Mouse (Mus musculus) embryo, embryonic 10.5 days (tissue): ENCODE results near the gene Pan2.
"Not testable (repeated sequence)": the region's sequence is repeated elsewhere in the genome, so short reads cannot be mapped to it uniquely, and the experiment has no call there.

Experiments used
- DNase-seq: peaks from one replicate; pipeline ENCODE4 v3.0.0-alpha.2; 2015; ENCODE audit warnings: low spot score

Pan2 gene

GRCm38 (mm10) chr10:128283604-128284579, 19.2 kb upstream of the Pan2 start:
- DNase-seq, result peak; percentile 88

DNA sequence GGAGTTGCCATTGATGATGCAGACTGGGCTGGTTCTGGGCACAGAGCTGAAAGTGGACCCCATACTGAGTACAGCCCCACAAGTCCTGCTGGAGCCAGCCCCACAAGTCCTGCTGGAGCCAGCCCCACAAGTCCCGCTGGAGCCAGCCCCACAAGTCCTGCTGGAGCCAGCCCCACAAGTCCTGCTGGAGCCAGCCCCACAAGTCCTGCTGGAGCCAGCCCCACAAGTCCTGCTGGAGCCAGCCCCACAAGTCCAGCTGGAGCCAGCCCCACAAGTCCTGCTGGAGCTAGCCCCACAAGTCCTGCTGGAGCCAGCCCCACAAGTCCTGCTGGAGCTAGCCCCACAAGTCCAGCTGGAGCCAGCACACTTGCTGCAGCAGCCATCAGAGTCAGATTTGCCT, 12.5 kb upstream of the Pan2 start:
- not testable (repeated sequence) for DNase-seq

DNA sequence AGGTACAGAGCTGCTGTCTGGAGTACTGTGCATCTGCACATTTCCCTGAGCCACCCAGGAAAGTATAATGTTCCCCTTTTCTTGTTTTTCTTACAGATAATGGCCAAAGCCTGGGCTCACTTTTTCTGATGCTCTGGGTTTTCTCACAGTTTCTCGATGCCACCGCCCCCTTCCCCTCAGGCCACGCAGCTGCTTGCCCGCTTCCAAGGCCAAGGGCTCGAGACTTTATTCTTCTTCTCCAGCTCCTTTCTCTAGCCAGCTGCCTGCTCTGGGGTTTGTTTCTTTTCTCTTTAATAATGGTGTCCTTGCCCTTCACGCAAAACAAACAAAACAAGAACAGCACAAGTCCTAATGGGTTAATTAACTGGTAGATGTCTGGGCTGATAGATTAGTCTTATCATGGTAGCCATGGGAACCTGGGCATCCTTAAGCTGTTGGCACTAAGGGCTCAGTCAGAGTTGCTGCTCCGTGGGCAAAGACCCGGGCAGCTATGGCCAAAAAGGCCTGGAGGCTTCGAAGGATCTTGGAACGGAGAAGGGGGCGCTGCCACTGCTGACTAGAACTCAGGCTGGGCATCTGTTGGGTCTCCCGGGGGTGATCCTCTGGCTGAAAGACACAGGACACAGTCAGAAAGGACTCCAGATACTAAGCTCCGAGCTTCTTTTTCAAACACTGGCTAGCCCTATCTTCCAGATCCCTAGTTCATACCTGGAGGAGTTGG, 6.6 kb upstream of the Pan2 start:
- no peak for DNase-seq

- no peak for DNase-seq
Measured at GRCm38 (mm10) chr10:128297221-128297620, 5.9 kb upstream of the Pan2 start.

- DNase-seq, result no peak
Measured at GRCm38 (mm10) chr10:128297622-128298021, 5.5 kb upstream of the Pan2 start.

- DNase-seq, result no peak
Measured at GRCm38 (mm10) chr10:128298243-128298642, 4.9 kb upstream of the Pan2 start.

DNA sequence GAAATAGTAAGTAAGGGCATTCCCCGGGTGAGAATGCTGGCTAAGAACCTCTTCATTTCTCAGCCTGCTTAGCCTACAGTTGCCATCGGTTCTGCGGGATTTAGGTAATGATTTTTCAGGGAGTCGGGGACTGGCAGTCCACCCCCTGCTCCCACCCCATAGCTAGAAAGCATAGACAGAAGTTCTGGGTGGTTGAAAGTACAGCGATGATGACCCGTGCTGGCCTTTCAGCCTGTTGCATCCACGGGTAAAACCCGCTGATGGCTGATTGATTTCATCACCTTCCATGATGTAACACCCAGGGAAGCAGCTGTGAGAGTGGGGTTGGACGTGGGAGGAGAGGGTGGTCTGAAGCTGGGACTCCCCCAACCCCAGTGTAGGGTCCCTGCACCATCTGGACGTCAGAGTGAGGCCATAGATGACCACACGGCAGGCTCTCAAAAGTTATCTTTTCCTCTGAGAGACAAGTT, 4.4 kb upstream of the Pan2 start, which contains the start of gene Il23a:
TSS of gene Il23a (minus strand) at position 51 of the 470 bp plus-strand sequence.
- DNase-seq, result no peak

DNA sequence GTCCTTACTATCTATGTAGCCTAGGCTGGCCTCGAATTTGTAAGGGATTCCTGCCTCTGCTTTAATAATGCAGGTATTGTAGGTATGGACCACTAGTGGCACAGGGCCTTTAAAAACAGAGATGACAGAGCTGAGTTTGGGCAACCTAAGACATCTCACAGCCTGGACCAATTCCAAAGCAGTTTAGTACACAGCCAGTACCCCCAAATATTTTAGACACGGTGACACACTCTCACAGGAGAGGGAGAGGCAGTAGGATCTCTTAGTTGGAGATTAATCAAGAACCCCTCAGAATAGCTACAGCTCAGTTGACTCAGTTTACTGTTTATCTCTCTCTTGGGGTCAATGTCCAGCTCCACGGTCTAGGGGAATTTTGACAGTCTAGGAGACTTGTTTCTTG, 778 bp upstream of the Pan2 start:
- peak; percentile 12 for DNase-seq

DNA sequence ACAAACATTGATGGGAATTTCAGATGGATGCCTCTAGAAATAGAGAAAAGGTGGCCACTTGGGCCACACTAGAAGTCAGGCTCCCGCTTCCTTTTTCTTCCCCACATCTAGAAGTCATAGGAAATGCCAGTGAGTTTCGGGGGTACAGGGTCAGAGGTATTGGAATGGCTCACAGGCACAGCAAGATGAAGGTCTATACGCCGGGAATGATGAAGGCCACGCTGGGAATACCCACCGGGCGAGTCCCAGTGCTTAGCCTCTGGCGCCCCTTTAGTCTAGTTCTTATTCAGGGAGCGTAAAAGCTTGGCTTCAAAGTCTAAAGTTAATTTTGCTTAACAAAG, 380 bp upstream of the Pan2 start:
- no peak for DNase-seq

- DNase-seq, result no peak
Measured at GRCm38 (mm10) chr10:128309654-128310053, 6.5 kb downstream of the Pan2 start.

- DNase-seq, result no peak
Measured at GRCm38 (mm10) chr10:128310177-128310576, 7.0 kb downstream of the Pan2 start.

GRCm38 (mm10) chr10:128310902-128311301, 7.8 kb downstream of the Pan2 start:
- no peak for DNase-seq

DNA sequence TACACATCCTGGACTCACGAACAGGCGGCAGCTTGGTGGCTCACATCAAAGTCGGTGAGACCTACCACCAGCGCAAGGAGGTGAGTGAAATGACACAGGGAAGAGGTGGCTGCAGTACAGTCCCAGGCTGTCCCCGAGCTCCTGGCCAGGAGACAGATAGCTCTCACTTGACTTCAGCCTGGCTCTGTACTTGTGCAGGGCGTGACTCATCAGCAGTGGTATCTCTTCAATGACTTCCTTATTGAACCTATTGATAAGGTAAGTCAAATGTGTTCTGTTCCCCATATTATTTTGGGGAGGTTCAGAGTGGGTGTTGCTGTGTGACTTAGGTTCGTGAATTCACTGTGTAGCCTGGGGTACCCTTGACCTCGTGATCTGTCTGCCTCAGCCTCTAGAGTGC, 12.4 kb downstream of the Pan2 start:
- DNase-seq, result no peak

- peak; percentile 37 for DNase-seq
Measured at GRCm38 (mm10) chr10:128321641-128322040, 18.5 kb downstream of the Pan2 start.

DNA sequence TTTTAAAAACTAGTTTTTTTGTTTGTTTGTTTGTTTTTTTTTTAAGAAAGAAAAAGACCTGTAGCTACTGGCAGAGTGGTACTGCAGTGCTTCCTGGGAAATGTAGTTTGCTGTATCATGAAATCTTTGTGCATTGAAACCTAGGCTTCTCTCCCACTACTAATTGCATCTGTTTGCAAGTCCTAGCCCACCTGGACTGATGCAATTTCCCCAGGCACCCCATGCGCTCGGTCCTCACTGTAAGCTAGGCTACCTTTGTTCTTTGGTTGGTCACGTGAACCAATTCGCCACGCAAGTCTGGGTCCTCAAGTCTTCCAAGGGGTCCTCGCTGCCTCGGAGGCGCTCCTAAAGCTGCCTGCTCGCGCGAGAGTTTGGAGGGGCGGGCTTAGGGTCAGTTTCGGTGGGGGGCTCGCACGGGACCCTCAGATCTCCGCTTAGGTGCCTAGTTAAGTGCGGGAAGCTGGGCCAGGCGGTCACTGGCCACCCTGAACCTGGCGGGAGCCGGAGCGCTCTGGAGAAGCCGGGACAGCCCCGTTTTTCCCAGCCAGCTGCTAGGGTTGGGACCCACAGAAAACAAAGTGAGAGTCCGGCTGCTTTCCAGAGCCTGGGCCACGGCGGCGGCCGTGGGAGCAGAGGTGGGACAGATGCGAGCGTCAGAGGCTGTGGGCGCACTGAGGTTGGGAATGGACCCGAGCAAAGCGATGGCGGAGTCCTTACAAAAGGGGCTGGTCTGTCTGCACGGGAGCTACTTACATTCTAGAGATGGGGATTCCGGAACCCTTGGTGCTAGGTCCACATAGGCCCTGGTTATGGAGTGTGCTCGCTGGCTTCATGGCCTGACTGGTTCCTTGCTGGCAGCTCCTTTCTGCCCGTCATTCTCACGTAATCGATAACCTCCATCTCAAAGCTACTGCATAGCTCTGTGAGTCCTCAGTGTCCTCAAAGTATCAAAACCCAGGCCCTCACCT, 19.3 kb downstream of the Pan2 start, which contains the start of gene Cnpy2:
TSS of gene Cnpy2 (plus strand) at position 319 of the 968 bp plus-strand sequence.
- DNase-seq, result peak; percentile 98

DNA sequence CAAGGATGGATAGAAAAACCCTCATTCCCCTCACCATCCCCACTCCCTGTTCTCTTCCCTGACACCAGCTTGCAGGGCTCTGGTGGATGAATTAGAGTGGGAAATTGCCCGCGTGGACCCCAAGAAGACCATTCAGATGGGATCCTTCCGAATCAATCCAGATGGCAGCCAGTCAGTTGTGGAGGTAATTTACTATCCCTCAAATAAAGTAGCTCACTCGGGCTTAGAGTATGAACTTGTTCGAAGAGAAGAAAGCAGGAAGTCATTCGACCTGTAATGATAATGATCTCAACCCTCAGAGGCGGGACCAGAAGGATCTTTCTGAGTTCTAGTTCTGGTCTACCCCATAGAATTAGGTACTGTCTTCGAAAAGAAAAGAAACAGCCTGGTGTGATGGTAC, 20.4 kb downstream of the Pan2 start:
- no peak for DNase-seq

DNA sequence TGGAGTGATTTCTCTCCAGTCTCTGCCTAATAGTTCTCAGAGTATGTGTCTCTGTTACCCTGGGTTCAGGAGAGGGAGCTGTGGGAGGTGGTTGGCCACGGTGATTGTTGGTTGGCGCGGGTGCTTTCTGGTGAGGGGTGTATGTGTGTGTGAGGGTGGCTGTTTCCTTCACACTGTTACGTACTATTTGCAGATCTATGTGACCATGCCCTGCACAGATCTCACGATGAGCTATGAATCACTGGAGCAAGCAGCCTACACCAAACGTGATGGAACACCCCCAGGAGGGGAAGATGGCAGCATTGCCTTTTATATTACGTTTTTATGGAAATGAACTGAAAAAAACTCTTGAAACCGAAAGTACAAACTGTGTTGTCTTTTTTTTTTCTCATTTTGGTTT, 23.7 kb downstream of the Pan2 start:
- no peak for DNase-seq

DNA sequence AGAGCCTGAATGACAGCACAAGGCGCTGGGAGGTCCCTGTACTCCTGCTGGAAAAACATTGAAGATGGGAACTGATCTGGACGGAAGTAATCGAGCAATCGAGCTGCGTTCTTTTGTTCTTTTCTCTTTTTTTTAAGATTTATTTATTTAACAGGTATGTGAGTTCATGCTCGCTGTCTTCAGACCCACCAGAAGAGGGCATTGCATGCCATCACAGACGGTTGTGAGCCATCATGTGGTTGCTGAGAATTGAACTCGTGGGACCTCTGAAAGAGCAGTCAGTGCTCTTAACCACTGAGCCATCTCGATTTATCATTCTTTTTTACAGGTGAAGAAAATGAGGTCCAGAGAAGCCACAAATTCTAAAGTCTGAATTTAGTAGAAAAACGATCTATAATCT, 24.5 kb downstream of the Pan2 start:
- DNase-seq, result no peak

- DNase-seq, result not testable (repeated sequence)
Measured at GRCm38 (mm10) chr10:128332358-128333249, 29.5 kb downstream of the Pan2 start.

GRCm38 (mm10) chr10:128335582-128335981, 32.4 kb downstream of the Pan2 start:
- peak; percentile 88 for DNase-seq

DNA sequence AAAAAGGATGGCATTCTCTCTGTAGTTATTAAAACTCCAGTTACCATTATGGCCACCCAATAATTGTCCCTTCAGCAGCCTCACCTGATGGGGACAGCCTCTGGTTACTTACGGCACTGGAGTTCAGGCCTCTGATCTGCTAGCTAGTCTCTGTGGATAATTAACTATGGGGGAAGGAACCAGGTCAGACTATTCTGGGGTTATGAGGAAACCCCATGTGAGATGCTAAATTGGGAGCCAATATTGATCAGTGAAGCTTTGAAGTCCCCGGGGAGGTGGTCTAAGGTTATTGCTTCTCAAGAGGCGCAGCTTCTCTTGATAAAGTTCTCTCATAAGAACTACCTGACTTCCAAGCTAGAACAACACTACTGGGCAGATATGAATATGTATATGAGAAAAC, 33.1 kb downstream of the Pan2 start:
- no peak for DNase-seq
